Mouse (Mus musculus): ENCODE measurements at regions not wholly inside any gene's neighbourhood (a gene's known extent, or its start where the extent isn't known, plus 50 kb on each side); places are given as distances from the start of the nearest gene placed in this dataset.
"Not testable (repeated sequence)": the region's sequence is repeated elsewhere in the genome, so short reads cannot be mapped to it uniquely, and the experiment has no call there.

- no peak for DNase-seq (ENCODE audit: low spot score in 2 of 2)
Measured at GRCm38 (mm10) chr3:18295921-18296320, 347.7 kb downstream of the Cypt12 start.

- no peak for DNase-seq (ENCODE audit: low spot score in 2 of 2)
Measured at GRCm38 (mm10) chr3:18298699-18299098, 350.5 kb downstream of the Cypt12 start.

- no peak for DNase-seq (ENCODE audit: low spot score in 2 of 2)
Measured at GRCm38 (mm10) chr3:18299502-18299901, 351.3 kb downstream of the Cypt12 start.

GRCm38 (mm10) chr3:18319433-18319832, 371.2 kb downstream of the Cypt12 start:
- DNase-seq (ENCODE audit: low spot score in 2 of 2): no peak

- DNase-seq (ENCODE audit: low spot score in 2 of 2): no peak
Measured at GRCm38 (mm10) chr3:18333182-18333581, 385.0 kb downstream of the Cypt12 start.

GRCm38 (mm10) chr3:18339189-18339588, 391.0 kb downstream of the Cypt12 start:
- DNase-seq (ENCODE audit: low spot score in 2 of 2): no peak

GRCm38 (mm10) chr3:18341757-18342156, 393.5 kb downstream of the Cypt12 start:
- DNase-seq (ENCODE audit: low spot score in 2 of 2): no peak

- DNase-seq (ENCODE audit: low spot score in 2 of 2): no peak
Measured at GRCm38 (mm10) chr3:18378014-18379005, 430.1 kb downstream of the Cypt12 start.

- DNase-seq (ENCODE audit: low spot score in 2 of 2): no peak
Measured at GRCm38 (mm10) chr3:18421886-18422575, 473.8 kb downstream of the Cypt12 start.

GRCm38 (mm10) chr3:18428908-18429307, 480.7 kb downstream of the Cypt12 start:
- DNase-seq (ENCODE audit: low spot score in 2 of 2): no peak

GRCm38 (mm10) chr3:18438845-18439244, 490.6 kb downstream of the Cypt12 start:
- DNase-seq (ENCODE audit: low spot score in 2 of 2): no peak

- no peak for DNase-seq (ENCODE audit: low spot score in 2 of 2)
Measured at GRCm38 (mm10) chr3:18452197-18452933, 504.2 kb downstream of the Cypt12 start.

- DNase-seq (ENCODE audit: low spot score in 2 of 2): no peak
Measured at GRCm38 (mm10) chr3:18453220-18453985, 505.2 kb downstream of the Cypt12 start.

- DNase-seq (ENCODE audit: low spot score in 2 of 2): no peak
Measured at GRCm38 (mm10) chr3:18453986-18454291, 505.7 kb downstream of the Cypt12 start.

GRCm38 (mm10) chr3:18454558-18455191, 506.5 kb downstream of the Cypt12 start:
- DNase-seq (ENCODE audit: low spot score in 2 of 2): not testable (repeated sequence)

- DNase-seq (ENCODE audit: low spot score in 2 of 2): no peak
Measured at GRCm38 (mm10) chr3:18456033-18456690, 508.0 kb downstream of the Cypt12 start.

GRCm38 (mm10) chr3:18460267-18460666, 512.1 kb downstream of the Cypt12 start:
- no peak for DNase-seq (ENCODE audit: low spot score in 2 of 2)

- DNase-seq (ENCODE audit: low spot score in 2 of 2): no peak
Measured at GRCm38 (mm10) chr3:18471846-18472245, 523.6 kb downstream of the Cypt12 start.

- DNase-seq (ENCODE audit: low spot score in 2 of 2): no peak
Measured at GRCm38 (mm10) chr3:18479557-18479956, 531.3 kb downstream of the Cypt12 start.

GRCm38 (mm10) chr3:18482006-18482405, 533.8 kb downstream of the Cypt12 start:
- DNase-seq (ENCODE audit: low spot score in 2 of 2): no peak

All from cerebellum, postnatal 4 days (tissue).